Mouse (Mus musculus): ENCODE results near the gene Cyp2d34. TPM values are rescaled to one million over a fixed set of nuclear protein-coding genes. Genes with fewer than 3 reads are reported as not detected.

Cyp2d34 gene
- total RNA-seq, 1 experiment: not detected

DNA sequence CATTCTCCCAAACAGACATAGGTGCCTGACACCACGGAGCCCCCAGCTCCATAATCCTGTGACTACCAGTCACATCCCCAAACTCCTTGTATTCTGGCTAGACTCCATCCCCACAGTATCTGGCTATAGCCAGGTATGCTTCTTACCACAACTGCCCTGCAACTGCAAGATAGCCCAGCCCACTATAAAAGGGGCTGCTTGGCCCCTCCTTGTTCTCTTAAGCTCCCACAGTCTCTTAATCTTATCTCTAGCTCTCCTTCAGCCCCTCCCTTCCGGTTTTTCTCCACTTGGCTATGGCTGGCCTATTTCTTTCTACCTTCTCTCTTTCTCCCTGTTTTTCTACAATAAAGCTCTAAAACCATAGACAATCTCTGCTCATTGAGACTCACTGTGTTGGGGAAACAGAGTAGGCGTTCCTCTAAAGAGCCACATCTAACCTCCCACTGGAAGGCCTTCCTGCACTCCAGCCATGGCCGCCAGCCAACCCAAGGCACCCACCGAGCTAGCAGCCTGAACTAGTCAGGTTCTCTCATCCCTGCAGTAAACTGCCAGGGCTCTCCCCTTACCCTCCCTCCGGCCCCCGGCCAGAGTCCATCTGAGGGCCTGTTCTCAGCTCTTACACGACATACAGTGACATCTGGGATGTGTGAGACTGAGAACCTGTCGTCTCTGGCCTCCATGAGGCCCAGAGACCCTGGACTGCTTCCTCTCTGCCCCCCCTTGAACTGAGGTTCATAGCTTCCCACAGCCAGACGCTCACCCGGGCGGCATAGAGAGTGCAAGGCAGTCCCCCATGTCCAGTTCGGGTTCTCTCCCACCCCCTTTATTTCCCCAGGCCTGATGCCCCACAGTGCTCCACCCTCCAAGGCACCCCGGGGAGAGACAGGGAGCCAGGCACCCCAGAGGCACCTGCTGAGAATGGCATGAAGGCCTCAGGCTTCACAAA is 16.7 kb upstream of the Cyp2d34 start:
- no peak for DNase-seq (ENCODE audit: low read depth, low spot score)
- in situ Hi-C loops (cut with MboI; ENCODE audit: low sequenced_read_pairs in 2 of 2, unreplicated experiment in 2 of 2): no loop called here
- TF ChIP-seq HCFC1 (IDR thresholded peaks at IDR 0.05; ENCODE audit: borderline replicate concordance, insufficient read depth, low read length): no peak
- TF ChIP-seq CHD2 (IDR thresholded peaks at IDR 0.05; ENCODE audit: low read depth, low read length): no peak
- TF ChIP-seq ZC3H11A (IDR thresholded peaks at IDR 0.05; ENCODE audit: borderline replicate concordance, low read depth, low read length): no peak
- TF ChIP-seq ZNF384 (IDR thresholded peaks at IDR 0.05; ENCODE audit: low read depth, low read length): no peak
- no peak for TF ChIP-seq MAFK (IDR thresholded peaks at IDR 0.05; ENCODE audit: insufficient read depth, low read depth, low read length)

DNA sequence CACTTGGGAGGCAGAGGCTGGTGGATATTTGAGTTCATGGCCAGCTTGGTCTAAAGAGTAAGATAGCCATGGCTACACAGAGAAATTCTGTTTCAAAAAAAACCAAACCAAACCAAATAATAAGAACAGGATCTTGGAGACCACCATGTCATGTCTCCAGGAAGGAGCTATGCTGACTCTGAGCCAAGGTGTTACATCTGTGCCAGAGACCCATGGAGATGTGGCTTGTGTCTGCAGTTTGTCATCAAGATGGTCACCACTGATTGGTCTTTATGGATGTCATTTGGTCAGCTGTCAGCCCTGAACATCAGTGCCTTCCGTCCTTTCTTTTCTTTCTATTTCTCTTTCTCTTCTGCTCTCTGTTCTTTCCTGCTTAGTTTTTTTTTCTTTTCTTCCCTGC is 14.2 kb upstream of the Cyp2d34 start:
- H3K27ac ChIP-seq (ENCODE audit: insufficient read depth, low read depth, low read length, poor library complexity, severe bottlenecking): no peak overlapping the region
- TF ChIP-seq MAFK (IDR thresholded peaks at IDR 0.05; ENCODE audit: insufficient read depth, low read depth, low read length): no peak
- TF ChIP-seq CHD2 (IDR thresholded peaks at IDR 0.05; ENCODE audit: low read depth, low read length): no peak
- TF ChIP-seq ZNF384 (IDR thresholded peaks at IDR 0.05; ENCODE audit: low read depth, low read length): no peak
- TF ChIP-seq ZC3H11A (IDR thresholded peaks at IDR 0.05; ENCODE audit: borderline replicate concordance, low read depth, low read length): no peak
- TF ChIP-seq HCFC1 (IDR thresholded peaks at IDR 0.05; ENCODE audit: borderline replicate concordance, insufficient read depth, low read length): no peak
- in situ Hi-C loops (cut with MboI; ENCODE audit: low sequenced_read_pairs in 2 of 2, unreplicated experiment in 2 of 2): no loop called here
- H3K4me3 ChIP-seq (ENCODE audit: insufficient read depth in 1 of 2, low read depth in 1 of 2, low read length in 2 of 2, poor library complexity in 1 of 2, severe bottlenecking in 1 of 2): no peak overlapping the region
- no peaks in the 10 kb centered on the region for H3K36me3 ChIP-seq (ENCODE audit: control insufficient read depth, insufficient read depth, low read length, poor library complexity, severe bottlenecking)
- DNase-seq (ENCODE audit: low read depth, low spot score): no peak
- no peaks in the 10 kb centered on the region for H3K9me3 ChIP-seq (ENCODE audit: control insufficient read depth, insufficient read depth, low read depth, low read length)
- H3K9ac ChIP-seq (ENCODE audit: insufficient read depth, low read depth, low read length, poor library complexity, severe bottlenecking): no peak overlapping the region
- H3K4me1 ChIP-seq (ENCODE audit: control insufficient read depth in 2 of 2, insufficient read depth in 2 of 2, low read length in 2 of 2, poor library complexity in 1 of 2): no peaks in the 10 kb centered on the region

More for the DNA sequence above, 16.7 kb upstream of the Cyp2d34 start:
- no peaks in the 10 kb centered on the region for H3K9me3 ChIP-seq (ENCODE audit: control insufficient read depth, insufficient read depth, low read depth, low read length)
- H3K4me1 ChIP-seq (ENCODE audit: control insufficient read depth in 2 of 2, insufficient read depth in 2 of 2, low read length in 2 of 2, poor library complexity in 1 of 2): no peaks in the 10 kb centered on the region
- H3K27ac ChIP-seq (ENCODE audit: insufficient read depth, low read depth, low read length, poor library complexity, severe bottlenecking): no peak overlapping the region
- H3K36me3 ChIP-seq (ENCODE audit: control insufficient read depth, insufficient read depth, low read length, poor library complexity, severe bottlenecking): no peaks in the 10 kb centered on the region
- H3K9ac ChIP-seq (ENCODE audit: insufficient read depth, low read depth, low read length, poor library complexity, severe bottlenecking): no peak overlapping the region
- no peak overlapping the region for H3K4me3 ChIP-seq (ENCODE audit: insufficient read depth in 1 of 2, low read depth in 1 of 2, low read length in 2 of 2, poor library complexity in 1 of 2, severe bottlenecking in 1 of 2)

DNA sequence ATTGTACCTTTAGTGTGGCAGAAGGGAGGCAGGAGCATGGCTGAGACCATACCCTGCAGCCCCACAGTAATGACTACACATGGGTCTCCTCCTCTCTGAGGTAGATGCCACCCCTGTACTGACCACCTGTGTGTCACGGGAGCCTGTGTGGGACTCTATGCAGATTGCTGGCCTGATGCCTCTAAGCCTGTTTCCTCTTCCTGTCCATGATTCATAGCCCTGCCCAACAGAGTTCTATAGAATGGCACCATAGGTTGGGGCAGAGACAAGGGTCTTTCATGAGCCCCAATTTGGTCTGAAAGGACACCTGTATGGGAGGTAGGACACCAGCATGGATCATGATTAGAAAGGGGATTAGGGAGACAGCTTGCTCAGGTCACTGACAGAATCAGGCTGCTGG is 1.2 kb upstream of the Cyp2d34 start:
- H3K9me3 ChIP-seq (ENCODE audit: control insufficient read depth, insufficient read depth, low read depth, low read length): no peaks in the 10 kb centered on the region
- in situ Hi-C loops (cut with MboI; ENCODE audit: low sequenced_read_pairs in 2 of 2, unreplicated experiment in 2 of 2): no loop called here
- TF ChIP-seq CHD2 (IDR thresholded peaks at IDR 0.05; ENCODE audit: low read depth, low read length): no peak
- TF ChIP-seq ZC3H11A (IDR thresholded peaks at IDR 0.05; ENCODE audit: borderline replicate concordance, low read depth, low read length): no peak
- TF ChIP-seq ZNF384 (IDR thresholded peaks at IDR 0.05; ENCODE audit: low read depth, low read length): no peak
- TF ChIP-seq HCFC1 (IDR thresholded peaks at IDR 0.05; ENCODE audit: borderline replicate concordance, insufficient read depth, low read length): no peak
- no peak for TF ChIP-seq MAFK (IDR thresholded peaks at IDR 0.05; ENCODE audit: insufficient read depth, low read depth, low read length)
- no peak overlapping the region for H3K9ac ChIP-seq (ENCODE audit: insufficient read depth, low read depth, low read length, poor library complexity, severe bottlenecking)
- H3K4me3 ChIP-seq (ENCODE audit: insufficient read depth in 1 of 2, low read depth in 1 of 2, low read length in 2 of 2, poor library complexity in 1 of 2, severe bottlenecking in 1 of 2): no peak overlapping the region
- no peak for DNase-seq (ENCODE audit: low read depth, low spot score)
- H3K27ac ChIP-seq (ENCODE audit: insufficient read depth, low read depth, low read length, poor library complexity, severe bottlenecking): no peak overlapping the region
- H3K4me1 ChIP-seq (ENCODE audit: control insufficient read depth in 2 of 2, insufficient read depth in 2 of 2, low read length in 2 of 2, poor library complexity in 1 of 2): no peaks in the 10 kb centered on the region
- H3K36me3 ChIP-seq (ENCODE audit: control insufficient read depth, insufficient read depth, low read length, poor library complexity, severe bottlenecking): no peaks in the 10 kb centered on the region

DNA sequence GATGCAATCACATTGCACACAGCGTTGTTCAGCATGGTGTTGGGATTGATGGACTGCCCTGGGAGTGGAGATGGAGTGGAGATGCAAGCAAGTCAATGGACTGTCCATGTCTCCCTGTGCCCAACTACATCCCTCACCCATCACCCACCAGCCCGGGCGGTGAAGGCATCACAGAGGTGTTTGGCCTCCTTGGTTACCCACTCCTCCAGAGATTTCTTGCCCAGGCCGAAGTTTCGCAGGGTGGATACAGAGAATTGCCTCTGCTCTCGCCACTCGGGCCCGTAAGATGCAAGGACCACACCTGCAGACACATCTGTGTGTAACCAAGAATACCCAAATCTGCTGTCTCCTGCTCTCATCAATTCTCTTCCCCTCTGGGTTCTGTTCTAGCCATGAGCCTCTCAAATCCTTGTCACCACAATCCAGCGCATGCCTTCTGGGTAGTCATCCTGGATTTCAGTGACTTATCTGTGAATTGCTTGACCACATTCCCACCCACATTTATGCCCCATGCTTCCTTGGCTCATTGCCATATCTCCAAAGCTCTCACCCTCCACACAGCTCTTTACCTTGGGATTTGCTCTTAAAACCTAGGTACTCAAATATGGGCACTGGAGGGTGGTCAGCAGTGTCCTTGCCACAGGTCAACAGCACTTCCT is 2.3 kb downstream of the Cyp2d34 start:
- DNase-seq (ENCODE audit: low read depth, low spot score): no peak
- Histone ChIP-seq H3K9me3 (ENCODE audit: control insufficient read depth, insufficient read depth, low read depth, low read length) (no peaks in the 10 kb centered on the region), H3K4me3 (ENCODE audit: insufficient read depth in 1 of 2, low read depth in 1 of 2, low read length in 2 of 2, poor library complexity in 1 of 2, severe bottlenecking in 1 of 2) (no peak overlapping the region), H3K9ac (ENCODE audit: insufficient read depth, low read depth, low read length, poor library complexity, severe bottlenecking) (no peak overlapping the region), H3K4me1 (ENCODE audit: control insufficient read depth in 2 of 2, insufficient read depth in 2 of 2, low read length in 2 of 2, poor library complexity in 1 of 2) (no peaks in the 10 kb centered on the region), H3K36me3 (ENCODE audit: control insufficient read depth, insufficient read depth, low read length, poor library complexity, severe bottlenecking) (no peaks in the 10 kb centered on the region), H3K27ac (ENCODE audit: insufficient read depth, low read depth, low read length, poor library complexity, severe bottlenecking) (no peak overlapping the region)
- in situ Hi-C loops (cut with MboI; ENCODE audit: low sequenced_read_pairs in 2 of 2, unreplicated experiment in 2 of 2): no loop called here
- TF ChIP-seq HCFC1 (IDR thresholded peaks at IDR 0.05; ENCODE audit: borderline replicate concordance, insufficient read depth, low read length) (no peak), ZC3H11A (IDR thresholded peaks at IDR 0.05; ENCODE audit: borderline replicate concordance, low read depth, low read length) (no peak), CHD2 (IDR thresholded peaks at IDR 0.05; ENCODE audit: low read depth, low read length) (no peak), ZNF384 (IDR thresholded peaks at IDR 0.05; ENCODE audit: low read depth, low read length) (no peak), MAFK (IDR thresholded peaks at IDR 0.05; ENCODE audit: insufficient read depth, low read depth, low read length) (no peak)

Measured in ES-E14 (cell line).